Mouse (Mus musculus) spleen, adult 2 months (tissue): ENCODE data around the gene Gm5134.

Experiments used
- CTCF ChIP-seq: fragments of 200-500 bp; IDR thresholded peaks from 2 replicates; pipeline ENCODE4 v1.5.1; 2011; ENCODE audit warnings: mild to moderate bottlenecking, inconsistent platforms; ENCODE audit not compliant: insufficient read depth, insufficient read length, insufficient replicate concordance; ENCODE audit errors: extremely low read depth
- POLR2A ChIP-seq: fragments of 200-500 bp; IDR thresholded peaks from 2 replicates; pipeline ENCODE4 v1.6.1; 2011; ENCODE audit warnings: low read depth, low read length, inconsistent platforms

DNA sequence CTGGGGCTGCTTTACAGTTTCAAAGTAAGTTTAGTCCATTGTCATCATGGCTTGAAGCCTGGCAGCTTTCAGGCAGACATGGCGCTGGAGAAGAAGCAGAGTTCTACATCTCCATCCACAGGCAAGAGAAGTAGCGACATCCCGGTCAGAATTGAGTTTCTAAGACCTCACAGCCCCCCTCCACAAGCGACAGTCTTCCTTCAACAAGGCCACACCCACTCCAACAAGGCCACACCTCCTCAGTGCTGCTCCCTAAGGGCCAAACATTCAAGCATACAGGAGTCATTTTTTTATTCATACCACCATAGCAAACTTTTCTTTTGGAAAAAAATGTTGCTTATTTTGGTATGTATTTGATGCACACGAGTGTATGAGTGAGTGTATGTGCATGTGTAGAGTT, 76.2 kb downstream of the Gm5134 start:
- TF ChIP-seq CTCF (no peak), POLR2A (no peak)
